ENCODE assay signal across 10 mouse cellular contexts in the genomic region with DNA sequence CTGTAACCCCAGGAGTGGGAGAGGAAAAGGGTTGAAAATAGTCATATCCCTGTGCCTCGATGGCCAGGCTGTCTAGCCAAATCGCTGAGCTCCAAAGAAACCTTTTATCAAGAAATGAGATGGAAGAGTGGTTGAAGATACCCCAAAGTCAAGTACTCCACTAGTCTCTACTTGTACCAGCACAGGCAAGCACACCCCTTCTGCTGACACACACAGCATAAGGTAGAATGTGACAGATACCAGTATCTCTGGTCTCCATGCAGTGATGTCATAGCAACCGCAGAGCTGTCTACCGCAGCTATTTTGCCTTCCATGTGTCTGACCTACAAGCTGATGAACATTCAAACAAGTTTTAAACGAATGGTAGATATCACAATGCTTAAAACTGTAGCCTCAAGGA. TPM values are rescaled to one million over a fixed set of nuclear protein-coding genes. Genes with fewer than 3 reads are reported as not detected.
DNase-seq lines count a peak whose midpoint lies in the region; ATAC-seq and TF ChIP-seq lines count a peak whose summit lies in the region.
"Had no signal": no experiment of that assay in that cellular context is flagged by ENCODE, and none has a peak within 500 bp of the region (broad histone marks: within the 10 kb centered on the region; RNA-seq: fewer than 3 reads in every experiment).

No protein-coding gene starts in this region.

- DNase-seq in heart, postnatal 10 days = no peak
- DNase-seq in hindbrain, embryonic 11.5 days (ENCODE audit: low spot score) = no peak
- no peak for DNase-seq in left cerebral cortex, postnatal 36 days (ENCODE audit: low spot score in 2 of 2)
- no peak for DNase-seq in frontal cortex, postnatal 25 days (ENCODE audit: low spot score in 2 of 2)
- DNase-seq: cerebellum, adult 9-10 months had no signal

- no peaks in the 10 kb centered on the region for H3K9me3 ChIP-seq in heart, embryonic 16.5 days (replicated peaks; ENCODE audit: control insufficient read depth, low read length)
- H3K9me3 ChIP-seq in hindbrain, embryonic 11.5 days (ENCODE audit: control insufficient read depth, low read length) = no peaks in the 10 kb centered on the region
- H3K9me3 ChIP-seq in liver, embryonic 16.5 days (replicated peaks; ENCODE audit: control insufficient read depth, low read length) = no peaks in the 10 kb centered on the region

- peak overlapping the region; percentile 77 for H3K4me2 ChIP-seq in heart, embryonic 16.5 days (ENCODE audit: low read depth, low read length)
- H3K4me2 ChIP-seq in hindbrain, embryonic 11.5 days (replicated peaks; ENCODE audit: low read depth, low read length) = peak overlapping the region; percentile 77
- H3K4me2 ChIP-seq in liver, embryonic 16.5 days (ENCODE audit: low read depth, low read length) = peak overlapping the region; percentile 65

- peaks cover 23% of the 10 kb centered on the region for H3K4me1 ChIP-seq in heart, embryonic 16.5 days (ENCODE audit: control insufficient read depth, insufficient read depth, low read length)
- H3K4me1 ChIP-seq in bone marrow, adult 2 months (ENCODE audit: control insufficient read depth, insufficient read depth, low read length) = no peaks in the 10 kb centered on the region; the same call in none of the 2 replicates
- 0 out of 2 replicates have a peak, but pooled peaks cover 4% of the 10 kb centered on the region for H3K4me1 ChIP-seq in hindbrain, embryonic 11.5 days (replicated peaks; ENCODE audit: control insufficient read depth, insufficient read depth, low read length)
- H3K4me1 ChIP-seq in liver, embryonic 16.5 days (ENCODE audit: control insufficient read depth, low read depth, low read length) = peaks cover 19% of the 10 kb centered on the region

- whole genome bisulfite sequencing in heart, embryonic 16.5 days = 70% methylated on average over 5 of the region's 5 CpGs
- 67% methylated on average over 5 of the region's 5 CpGs for WGBS in bone marrow, adult 2 months
- 87% methylated on average over 5 of the region's 5 CpGs for WGBS in hindbrain, embryonic 11.5 days
- 23% methylated on average over 5 of the region's 5 CpGs for WGBS in liver, embryonic 16.5 days (ENCODE audit: insufficient replicate concordance)

- H3K9ac ChIP-seq in heart, embryonic 16.5 days (ENCODE audit: low read length) = peak overlapping the region; percentile 84
- peak overlapping the region; percentile 27; the same call in 1 of the 2 replicates for H3K9ac ChIP-seq in hindbrain, embryonic 11.5 days (ENCODE audit: low read depth, low read length)
- peak overlapping the region; percentile 100 for H3K9ac ChIP-seq in liver, embryonic 16.5 days (ENCODE audit: low read depth, low read length)

- no peak for TF ChIP-seq POLR2A in bone marrow, adult 2 months (IDR thresholded peaks at IDR 0.05; ENCODE audit: borderline replicate concordance, control insufficient read depth, low read depth, low read length)

- no peak for TF ChIP-seq CTCF in bone marrow, adult 2 months (IDR thresholded peaks at IDR 0.05; ENCODE audit: control insufficient read depth, insufficient read depth, low read length)

- H3K36me3 ChIP-seq in heart, embryonic 16.5 days (ENCODE audit: control insufficient read depth, insufficient read depth) = peaks cover 34% of the 10 kb centered on the region
- peaks cover 15% of the 10 kb centered on the region for H3K36me3 ChIP-seq in hindbrain, embryonic 11.5 days (ENCODE audit: control insufficient read depth, insufficient read depth, low read length)
- peaks cover 48% of the 10 kb centered on the region for H3K36me3 ChIP-seq in liver, embryonic 16.5 days (ENCODE audit: control insufficient read depth, insufficient read depth)

- no peaks in the 10 kb centered on the region for H3K27me3 ChIP-seq in heart, embryonic 16.5 days (ENCODE audit: control insufficient read depth, insufficient read depth, low read length)
- H3K27me3 ChIP-seq in hindbrain, embryonic 11.5 days (ENCODE audit: control insufficient read depth, insufficient read depth, low read length) = no peaks in the 10 kb centered on the region
- H3K27me3 ChIP-seq in liver, embryonic 16.5 days (ENCODE audit: control insufficient read depth, insufficient read depth, low read depth, low read length) = no peaks in the 10 kb centered on the region

- peak overlapping the region; percentile 89 for H3K4me3 ChIP-seq in heart, embryonic 16.5 days (ENCODE audit: low read length)
- peak overlapping the region; percentile 68 for H3K4me3 ChIP-seq in bone marrow, adult 2 months (replicated peaks; ENCODE audit: control insufficient read depth, low read depth, low read length)
- peak overlapping the region; percentile 79 for H3K4me3 ChIP-seq in hindbrain, embryonic 11.5 days (ENCODE audit: low read depth, low read length)
- H3K4me3 ChIP-seq in liver, embryonic 16.5 days (ENCODE audit: low read depth, low read length) = peak overlapping the region; percentile 100

- intact Hi-C loops in heart, postnatal 10 days (cut with DNase I) = loop anchor here (2.0 kb wide), 1 partner anchor 17 kb away; the partner anchor contains the start of gene Exosc9
- intact Hi-C loops in left cerebral cortex, postnatal 36 days (cut with DNase I) = loop anchor here (2.0 kb wide), 1 partner anchor 17 kb away; the partner anchor contains the start of gene Exosc9

- H3K27ac ChIP-seq in heart, embryonic 16.5 days (ENCODE audit: low read length) = no peak overlapping the region
- no peak overlapping the region; the same call in 1 of the 2 replicates for H3K27ac ChIP-seq in bone marrow, adult 2 months (ENCODE audit: control insufficient read depth, insufficient read depth, low read depth, low read length, poor library complexity)
- no peak overlapping the region for H3K27ac ChIP-seq in hindbrain, embryonic 11.5 days (ENCODE audit: low read depth, low read length)
- H3K27ac ChIP-seq in liver, embryonic 16.5 days (ENCODE audit: low read length) = peak overlapping the region; percentile 93

- no peak for ATAC-seq in heart, embryonic 16.5 days (replicated peaks; ENCODE audit: extremely low read depth, insufficient read depth, low FRiP score)
- no peak for ATAC-seq in hindbrain, embryonic 11.5 days (ENCODE audit: low FRiP score)
- peak; percentile 56 for ATAC-seq in liver, embryonic 16.5 days (ENCODE audit: low read depth)
- ATAC-seq in granulocyte monocyte progenitor cell, adult 5-6 weeks (replicated peaks; ENCODE audit: poor library complexity, severe bottlenecking) = no peak

RNA-seq across cellular contexts. Expression of gene Ccna2, which starts 2.1 kb away (rescaled TPM):
- 170 and 195 TPM in 2 replicates for polyA plus RNA-seq in heart, embryonic 16.5 days (2015; fragmentation: Nextera tagmentation; extraction: Ambion mirVana)
- total RNA-seq in heart, postnatal 10 days (2021) = 10 to 100 TPM; 29.5 to 31.1 TPM
- 106 and 159 TPM in 2 replicates for polyA plus RNA-seq in bone marrow, adult 2 months (2011; ENCODE audit: insufficient read depth, insufficient read length, low replicate concordance, missing spikeins)
- polyA plus RNA-seq in hindbrain, embryonic 11.5 days (2014; fragmentation: Nextera tagmentation; extraction: Ambion mirVana) = 242 and 261 TPM in 2 replicates
- 220 and 228 TPM in 2 replicates for polyA plus RNA-seq in liver, embryonic 16.5 days (2015; fragmentation: Nextera tagmentation; extraction: Ambion mirVana)
- 1 to 10 TPM; 1.3 to 1.7 TPM for total RNA-seq in left cerebral cortex, postnatal 36 days (2021)
- 72.6 and 87.7 TPM in 2 replicates for total RNA-seq in granulocyte monocyte progenitor cell, adult 5-6 weeks (2014; fragmentation: Nextera tagmentation)
- total RNA-seq in granulocyte monocyte progenitor cell, adult 5-6 weeks (2017) = 189 and 192 TPM in 2 replicates
- total RNA-seq: neutrophil, adult 5-6 weeks had no signal

RNA-seq across cellular contexts. Expression of gene Exosc9, which starts 17.4 kb away (rescaled TPM):
- 55.5 and 57.5 TPM in 2 replicates for polyA plus RNA-seq in heart, embryonic 16.5 days (2015; fragmentation: Nextera tagmentation; extraction: Ambion mirVana)
- 10 to 100 TPM; 23.9 to 27.1 TPM for total RNA-seq in heart, postnatal 10 days (2021)
- 31.1 and 48.6 TPM in 2 replicates for polyA plus RNA-seq in bone marrow, adult 2 months (2011; ENCODE audit: insufficient read depth, insufficient read length, low replicate concordance, missing spikeins)
- 104 and 108 TPM in 2 replicates for polyA plus RNA-seq in hindbrain, embryonic 11.5 days (2014; fragmentation: Nextera tagmentation; extraction: Ambion mirVana)
- polyA plus RNA-seq in liver, embryonic 16.5 days (2015; fragmentation: Nextera tagmentation; extraction: Ambion mirVana) = 30.0 and 36.6 TPM in 2 replicates
- 10 to 100 TPM; 39.1 to 41.9 TPM for total RNA-seq in left cerebral cortex, postnatal 36 days (2021)
- total RNA-seq in granulocyte monocyte progenitor cell, adult 5-6 weeks (2014; fragmentation: Nextera tagmentation) = 65.5 and 69.0 TPM in 2 replicates
- 118 and 150 TPM in 2 replicates for total RNA-seq in granulocyte monocyte progenitor cell, adult 5-6 weeks (2017)

RNA-seq across cellular contexts. Expression of gene Bbs7, which starts 43.4 kb away (rescaled TPM):
- 10.0 and 11.7 TPM in 2 replicates for polyA plus RNA-seq in heart, embryonic 16.5 days (2015; fragmentation: Nextera tagmentation; extraction: Ambion mirVana)
- 1 to 10 TPM; 7.7 to 8.1 TPM for total RNA-seq in heart, postnatal 10 days (2021)
- polyA plus RNA-seq in bone marrow, adult 2 months (2011; ENCODE audit: insufficient read depth, insufficient read length, low replicate concordance, missing spikeins) = 1.7 and 1.9 TPM in 2 replicates
- 20.2 and 23.1 TPM in 2 replicates for polyA plus RNA-seq in hindbrain, embryonic 11.5 days (2014; fragmentation: Nextera tagmentation; extraction: Ambion mirVana)
- polyA plus RNA-seq in liver, embryonic 16.5 days (2015; fragmentation: Nextera tagmentation; extraction: Ambion mirVana) = 8.8 and 9.8 TPM in 2 replicates
- 10 to 100 TPM; 12.8 to 16.6 TPM for total RNA-seq in left cerebral cortex, postnatal 36 days (2021)
- total RNA-seq in granulocyte monocyte progenitor cell, adult 5-6 weeks (2014; fragmentation: Nextera tagmentation) = 2.9 and 5.4 TPM in 2 replicates
- 4.3 and 5.0 TPM in 2 replicates for total RNA-seq in granulocyte monocyte progenitor cell, adult 5-6 weeks (2017)

RNA-seq across cellular contexts. Expression of gene Gm11549, which starts 48.2 kb away (rescaled TPM):
- 0.27 and 0.35 TPM in 2 replicates for polyA plus RNA-seq in heart, embryonic 16.5 days (2015; fragmentation: Nextera tagmentation; extraction: Ambion mirVana)
- not detected for total RNA-seq in heart, postnatal 10 days (2021)
- not detected in 2 replicates for polyA plus RNA-seq in bone marrow, adult 2 months (2011; ENCODE audit: insufficient read depth, insufficient read length, low replicate concordance, missing spikeins)
- polyA plus RNA-seq in hindbrain, embryonic 11.5 days (2014; fragmentation: Nextera tagmentation; extraction: Ambion mirVana) = 0.34 and 0.70 TPM in 2 replicates
- not detected in 2 replicates for polyA plus RNA-seq in liver, embryonic 16.5 days (2015; fragmentation: Nextera tagmentation; extraction: Ambion mirVana)
- 10 to 100 TPM; 32.8 to 42.1 TPM for total RNA-seq in left cerebral cortex, postnatal 36 days (2021)
- total RNA-seq in granulocyte monocyte progenitor cell, adult 5-6 weeks (2014; fragmentation: Nextera tagmentation) = not detected in 2 replicates
- not detected in 2 replicates for total RNA-seq in granulocyte monocyte progenitor cell, adult 5-6 weeks (2017)
- total RNA-seq: neutrophil, adult 5-6 weeks had no signal

Comparison
In these comparisons a context has a peak if more than half of its experiments do, and no peak if none do; other contexts are left out.
1. H3K9ac ChIP-seq: peak in every context shown above with its lines; median percentile 100 in liver, embryonic 16.5 days; 84 in heart, embryonic 16.5 days; 27 in hindbrain, embryonic 11.5 days.